Mouse (Mus musculus) heart, embryonic 11.5 days (tissue): ENCODE data around the gene 4930453N24Rik. TPM values are rescaled to one million over a fixed set of nuclear protein-coding genes. Genes with fewer than 3 reads are reported as not detected.

Source experiments
- ATAC-seq: fragments of 200-750 bp; cut with Nextera tagmentation; replicated peaks from 2 replicates; pipeline ENCODE4 v1.8.0; 2017; ENCODE audit warnings: moderate library complexity; ENCODE audit not compliant: insufficient number of reproducible peaks, low FRiP score, low TSS enrichment
- H3K27ac ChIP-seq: fragments of 300-500 bp; sonication (generic); 2 replicates; pipeline ENCODE4 v1.5.1; 2014; ENCODE audit warnings: mild to moderate bottlenecking, low read depth, low read length
- H3K27me3 ChIP-seq: fragments of 300-500 bp; sonication (generic); 2 replicates; pipeline ENCODE4 v1.6.1; 2014; ENCODE audit warnings: mild to moderate bottlenecking, low read length, mixed read lengths; ENCODE audit not compliant: control insufficient read depth, insufficient read depth
- H3K36me3 ChIP-seq: fragments of 300-500 bp; sonication (generic); 2 replicates; pipeline ENCODE4 v1.6.1; 2014; ENCODE audit warnings: mild to moderate bottlenecking, low read length, moderate library complexity, mixed read lengths; ENCODE audit not compliant: control insufficient read depth, insufficient read depth
- H3K4me1 ChIP-seq: fragments of 300-500 bp; sonication (generic); 2 replicates; pipeline ENCODE4 v1.6.1; 2014; ENCODE audit warnings: low read length; ENCODE audit not compliant: control insufficient read depth, insufficient read depth
- H3K4me2 ChIP-seq: fragments of 300-500 bp; sonication (generic); 2 replicates; pipeline ENCODE4 v1.6.1; 2014; ENCODE audit warnings: mild to moderate bottlenecking, moderate library complexity
- H3K4me3 ChIP-seq: fragments of 300-500 bp; sonication (generic); 2 replicates; pipeline ENCODE4 v1.5.1; 2014; ENCODE audit warnings: low read depth, low read length
- H3K9ac ChIP-seq: fragments of 300-500 bp; sonication (generic); 2 replicates; pipeline ENCODE4 v1.6.1; 2014; ENCODE audit warnings: mild to moderate bottlenecking, low read depth, low read length, moderate library complexity
- H3K9me3 ChIP-seq: fragments of 300-500 bp; sonication (generic); replicated peaks from 2 replicates; pipeline ENCODE4 v1.6.1; 2016; ENCODE audit warnings: low read length; ENCODE audit not compliant: control insufficient read depth
- WGBS: fragments of 180-500 bp; shearing (Covaris S2); extraction: QIAGEN DNeasy Blood & Tissue Kit; methylation state at CpG from one replicate; pipeline ENCODE4 v1.1.7; 2014; ENCODE audit not compliant: insufficient replicate concordance; 5-methylcytosine and 5-hydroxymethylcytosine counted together
- polyA plus RNA-seq: library from polyadenylated mRNA; unstranded; fragments of >200 nt; fragmentation: Nextera tagmentation; extraction: Ambion mirVana; gene quantifications from 2 replicates; pipeline ENCODE4 v1.2.1, GENCODE M21; 2014

The 4930453N24Rik gene
- polyA plus RNA-seq: 21.4 and 22.3 TPM in 2 replicates

- WGBS: 2% methylated on average over 72 of the region's 72 CpGs
- peak within 1 kb of the TSS; percentile 87 for H3K4me3 ChIP-seq
- H3K36me3 ChIP-seq: no peaks in the 10 kb centered on the region; the same call in 1 of the 2 replicates
- ATAC-seq: peak; percentile 82
- no peaks in the 10 kb centered on the region for H3K9me3 ChIP-seq
- no peaks in the 10 kb centered on the region for H3K4me1 ChIP-seq
- peak within 1 kb of the TSS; percentile 85 for H3K27ac ChIP-seq
- peak within 1 kb of the TSS; percentile 63 for H3K4me2 ChIP-seq
- H3K9ac ChIP-seq: peak within 1 kb of the TSS; percentile 88
- no peaks in the 10 kb centered on the region for H3K27me3 ChIP-seq
Measured at GRCm38 (mm10) chr16:64770521-64771430, at the start of gene 4930453N24Rik. 4930453N24Rik (minus strand) TSS chr16:64771161.

GRCm38 (mm10) chr16:64817094-64817765 lies 46.3 kb upstream of the 4930453N24Rik start:
- Histone ChIP-seq H3K27me3 (no peaks in the 10 kb centered on the region), H3K4me3 (no peak overlapping the region), H3K9ac (no peak overlapping the region), H3K4me2 (no peak overlapping the region), H3K36me3 (peaks cover 8% of the 10 kb centered on the region), H3K4me1 (no peaks in the 10 kb centered on the region), H3K9me3 (no peaks in the 10 kb centered on the region), H3K27ac (no peak overlapping the region)
- WGBS: 98% methylated on average over 3 of the region's 3 CpGs
- ATAC-seq: no peak

- Histone ChIP-seq H3K4me2 (no peak overlapping the region), H3K36me3 (peaks cover 6% of the 10 kb centered on the region), H3K9me3 (0 out of 2 replicates have a peak, but pooled peaks cover 2% of the 10 kb centered on the region), H3K9ac (no peak overlapping the region), H3K27ac (no peak overlapping the region), H3K4me3 (no peak overlapping the region), H3K4me1 (no peaks in the 10 kb centered on the region), H3K27me3 (no peaks in the 10 kb centered on the region)
- ATAC-seq: no peak
- WGBS: 91% methylated on average over 3 of the region's 3 CpGs
Measured at GRCm38 (mm10) chr16:64803041-64803440, 32.1 kb upstream of the 4930453N24Rik start.

GRCm38 (mm10) chr16:64801638-64802037 lies 30.7 kb upstream of the 4930453N24Rik start:
- H3K9me3 ChIP-seq: 0 out of 2 replicates have a peak, but pooled peaks cover 2% of the 10 kb centered on the region
- H3K27me3 ChIP-seq: no peaks in the 10 kb centered on the region
- peaks cover 6% of the 10 kb centered on the region for H3K36me3 ChIP-seq
- no peak overlapping the region for H3K4me2 ChIP-seq
- H3K27ac ChIP-seq: no peak overlapping the region
- no peak overlapping the region for H3K4me3 ChIP-seq
- no peak overlapping the region for H3K9ac ChIP-seq
- no peak for ATAC-seq
- H3K4me1 ChIP-seq: no peaks in the 10 kb centered on the region

DNA sequence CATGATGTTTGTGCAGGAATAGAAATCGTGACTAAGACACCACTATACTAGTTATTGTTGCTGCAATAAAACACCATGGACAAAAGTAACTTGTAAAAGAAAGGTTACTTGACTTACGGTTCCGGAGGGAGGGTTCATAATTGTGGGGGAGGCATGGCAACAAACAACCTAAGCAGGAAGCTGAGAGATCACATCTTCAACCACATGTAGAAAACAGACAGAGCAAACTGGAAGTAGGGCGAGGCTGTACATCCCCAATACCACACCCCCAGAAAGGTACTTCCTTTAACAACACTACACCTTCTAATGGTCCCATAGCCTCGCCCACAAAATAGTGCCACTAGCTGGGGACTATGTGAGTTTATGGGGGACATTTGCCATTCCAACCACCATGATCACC lies 29.4 kb upstream of the 4930453N24Rik start:
- H3K27me3 ChIP-seq: no peaks in the 10 kb centered on the region
- no peak overlapping the region for H3K9ac ChIP-seq
- H3K4me1 ChIP-seq: no peaks in the 10 kb centered on the region
- H3K4me2 ChIP-seq: no peak overlapping the region
- no peak for ATAC-seq
- H3K27ac ChIP-seq: no peak overlapping the region
- H3K4me3 ChIP-seq: no peak overlapping the region
- peaks cover 4% of the 10 kb centered on the region for H3K36me3 ChIP-seq
- WGBS: 86% methylated on average over 5 of the region's 5 CpGs
- H3K9me3 ChIP-seq: 0 out of 2 replicates have a peak, but pooled peaks cover 2% of the 10 kb centered on the region

- ATAC-seq: no peak
- H3K4me2 ChIP-seq: no peak overlapping the region
- H3K9ac ChIP-seq: no peak overlapping the region
- no peaks in the 10 kb centered on the region for H3K36me3 ChIP-seq
- 88% methylated on average over 2 of the region's 2 CpGs for WGBS
- H3K27me3 ChIP-seq: no peaks in the 10 kb centered on the region
- H3K4me3 ChIP-seq: no peak overlapping the region
- no peaks in the 10 kb centered on the region for H3K9me3 ChIP-seq
- no peaks in the 10 kb centered on the region for H3K4me1 ChIP-seq
- H3K27ac ChIP-seq: no peak overlapping the region
Measured at GRCm38 (mm10) chr16:64794802-64795201, 23.8 kb upstream of the 4930453N24Rik start.

DNA sequence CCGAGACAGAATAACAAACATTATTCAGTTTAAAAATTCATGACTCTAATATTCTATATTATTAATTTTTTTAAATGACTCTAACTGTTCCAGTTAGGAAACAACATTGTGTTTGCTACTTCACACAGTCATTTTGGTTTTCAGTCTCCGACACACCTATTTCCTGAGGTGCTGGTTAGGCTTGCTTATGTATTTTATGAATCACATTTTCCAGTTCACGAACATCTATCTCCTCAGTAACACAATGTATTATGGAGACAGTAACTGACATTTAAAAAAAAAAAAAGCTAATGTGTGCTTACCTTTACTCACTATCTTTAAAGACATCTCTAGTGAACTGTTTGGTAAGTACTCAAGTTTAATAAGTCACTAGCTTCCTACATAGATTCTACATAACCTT lies 18.7 kb upstream of the 4930453N24Rik start:
- ATAC-seq: no peak
- 94% methylated on average over 3 of the region's 3 CpGs for WGBS
- no peak overlapping the region for H3K4me3 ChIP-seq

DNA sequence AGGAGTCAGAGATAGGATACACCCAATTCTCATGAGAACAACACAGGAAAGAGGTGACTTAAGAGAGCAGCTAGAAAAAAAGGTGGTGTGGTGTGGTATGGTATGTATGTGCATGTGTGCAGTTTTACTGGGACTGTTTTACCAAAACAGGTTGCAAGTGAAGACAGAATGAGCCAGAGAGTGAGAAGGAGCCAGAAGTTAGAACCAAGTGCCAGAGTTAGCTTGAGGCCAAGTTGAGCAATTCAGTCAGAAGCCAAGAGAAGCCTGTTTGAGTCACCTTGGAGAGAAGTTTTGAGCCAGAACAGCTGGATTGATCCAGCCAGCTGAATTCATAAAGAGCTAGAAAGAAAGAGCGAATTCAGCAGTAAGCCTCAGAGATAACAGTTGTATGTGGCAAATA lies 4.6 kb upstream of the 4930453N24Rik start:
- WGBS: 67% methylated on average over 1 of the region's 1 CpGs
- Histone ChIP-seq H3K4me3 (no peak overlapping the region), H3K9ac (no peak overlapping the region), H3K27me3 (no peaks in the 10 kb centered on the region), H3K4me2 (no peak overlapping the region), H3K4me1 (no peaks in the 10 kb centered on the region), H3K9me3 (no peaks in the 10 kb centered on the region), H3K27ac (no peak overlapping the region), H3K36me3 (no peaks in the 10 kb centered on the region)
- ATAC-seq: no peak

More for the DNA sequence above, 18.7 kb upstream of the 4930453N24Rik start:
- Histone ChIP-seq H3K36me3 (peaks cover 6% of the 10 kb centered on the region; the same call in 1 of the 2 replicates), H3K9ac (no peak overlapping the region), H3K4me2 (no peak overlapping the region), H3K9me3 (no peaks in the 10 kb centered on the region), H3K27me3 (no peaks in the 10 kb centered on the region), H3K27ac (no peak overlapping the region), H3K4me1 (no peaks in the 10 kb centered on the region)
